In the genomic region with DNA sequence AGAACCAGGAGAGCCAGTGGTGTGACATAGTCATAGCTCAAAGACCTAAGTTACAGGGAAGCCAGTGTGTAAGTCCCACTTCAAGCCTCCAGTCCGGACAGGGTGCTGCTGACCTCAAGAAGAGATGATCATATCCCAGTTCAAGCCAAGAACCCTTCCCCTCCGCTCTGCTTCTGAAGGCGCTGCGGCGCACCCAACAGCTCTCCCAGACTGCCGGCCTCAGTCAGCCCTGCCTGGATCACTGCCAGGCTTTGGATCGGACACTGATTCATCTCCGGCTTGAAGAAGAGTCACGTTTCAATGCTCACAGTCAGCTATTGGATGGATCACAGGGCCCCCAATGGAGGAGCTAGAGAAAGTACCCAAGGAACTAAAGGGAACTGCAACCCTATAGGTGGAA, we compare ENCODE assay signal across 10 mouse cellular contexts.
DNase-seq lines count a peak whose midpoint lies in the region; ATAC-seq and TF ChIP-seq lines count a peak whose summit lies in the region.
"Had no signal": no experiment of that assay in that cellular context is flagged by ENCODE, and none has a peak within 500 bp of the region (broad histone marks: within the 10 kb centered on the region; RNA-seq: fewer than 3 reads in every experiment).

No protein-coding gene starts in this region.

- no peak overlapping the region for H3K4me2 ChIP-seq in hindbrain, embryonic 12.5 days (replicated peaks)
- H3K4me2 ChIP-seq: heart, embryonic 15.5 days had no signal

- no peak for ATAC-seq in hindbrain, embryonic 12.5 days (ENCODE audit: low FRiP score)
- ATAC-seq: midbrain, embryonic 16.5 days had no signal

- no peak overlapping the region for H3K4me3 ChIP-seq in left cerebral cortex, adult 2 months
- H3K4me3 ChIP-seq in hindbrain, embryonic 12.5 days = no peak overlapping the region
- H3K4me3 ChIP-seq: heart, embryonic 15.5 days had no signal

- DNase-seq in left cerebral cortex, adult 18-20 months (ENCODE audit: low spot score in 2 of 2) = peak; percentile 21 to 45
- DNase-seq in left cerebral cortex, adult 11 months (ENCODE audit: low spot score) = no peak
- peak; percentile 35 to 58 for DNase-seq in adrenal gland, adult 18-20 months (ENCODE audit: low spot score in 2 of 2)
- peak; percentile 84 to 85 for DNase-seq in adrenal gland, postnatal 36 days
- DNase-seq in left cerebral cortex, adult 2 months (ENCODE audit: extremely low spot score in 1 of 2, low spot score in 2 of 2) = peak; percentile 35 to 43
- no peak for DNase-seq in thymus, adult 18-20 months
- DNase-seq: retina, postnatal 1 day had no signal

- H3K27ac ChIP-seq in left cerebral cortex, adult 2 months = 0 out of 2 replicates have a peak overlapping the region, but pooled peaks have one; percentile 6
- H3K27ac ChIP-seq in hindbrain, embryonic 12.5 days = no peak overlapping the region
- H3K27ac ChIP-seq: heart, embryonic 15.5 days had no signal

- intact Hi-C loops in left cerebral cortex, adult 2 months (cut with DNase I) = no loop called here

- H3K27me3 ChIP-seq in hindbrain, embryonic 12.5 days = no peaks in the 10 kb centered on the region
- H3K27me3 ChIP-seq: heart, embryonic 15.5 days had no signal

- TF ChIP-seq CTCF in left cerebral cortex, adult 2 months (IDR thresholded peaks at IDR 0.05) = no peak

- WGBS in hindbrain, embryonic 12.5 days = 87% methylated on average over 9 of the region's 9 CpGs

- no peaks in the 10 kb centered on the region for H3K9me3 ChIP-seq in hindbrain, embryonic 12.5 days (replicated peaks)
- H3K9me3 ChIP-seq: heart, embryonic 15.5 days had no signal

- no peak overlapping the region for H3K9ac ChIP-seq in hindbrain, embryonic 12.5 days
- H3K9ac ChIP-seq: heart, embryonic 15.5 days had no signal

- no peaks in the 10 kb centered on the region for H3K36me3 ChIP-seq in hindbrain, embryonic 12.5 days
- H3K36me3 ChIP-seq: heart, embryonic 15.5 days had no signal

- H3K4me1 ChIP-seq in hindbrain, embryonic 12.5 days = peaks cover 7% of the 10 kb centered on the region
- H3K4me1 ChIP-seq: heart, embryonic 15.5 days had no signal

Comparison
In these comparisons a context has a peak if more than half of its experiments do, and no peak if none do; other contexts are left out.
1. DNase-seq: peak in left cerebral cortex, adult 18-20 months (2 of 2), adrenal gland, adult 18-20 months (2 of 2), adrenal gland, postnatal 36 days (2 of 2) and left cerebral cortex, adult 2 months (2 of 2); none in left cerebral cortex, adult 11 months (single experiment) and thymus, adult 18-20 months (0 of 2).